Mouse (Mus musculus): ENCODE measurements around the gene Pms2.

GRCm38 (mm10) chr5:143893396-143893795 is 16.4 kb upstream of the Pms2 start:
- TF ChIP-seq CTCF (conservative IDR thresholded peaks at IDR 0.05; ENCODE audit: low read length) (no peak), NANOG (IDR thresholded peaks at IDR 0.05; ENCODE audit: borderline replicate concordance, low read length) (no peak)
